9 mouse cellular contexts compared by ENCODE assay signal in genomic region chr5:118814052-118814451, GRCm38 (mm10).
DNase-seq lines count a peak whose midpoint lies in the region; ATAC-seq lines count a peak whose summit lies in the region.
"Had no signal": no experiment of that assay in that cellular context is flagged by ENCODE, and none has a peak within 500 bp of the region (broad histone marks: within the 10 kb centered on the region; RNA-seq: fewer than 3 reads in every experiment).

No protein-coding gene starts in this region.

- H3K27ac ChIP-seq in forebrain, embryonic 14.5 days (ENCODE audit: low read depth, low read length) = no peak overlapping the region
- H3K27ac ChIP-seq in forebrain, embryonic 12.5 days = no peak overlapping the region
- H3K27ac ChIP-seq in embryonic facial prominence, embryonic 13.5 days = no peak overlapping the region
- no peak overlapping the region for H3K27ac ChIP-seq in lung, embryonic 15.5 days
- H3K27ac ChIP-seq: macrophage had no signal

- H3K36me3 ChIP-seq in forebrain, embryonic 14.5 days (ENCODE audit: control insufficient read depth, insufficient read depth, low read length) = no peaks in the 10 kb centered on the region
- H3K36me3 ChIP-seq in forebrain, embryonic 12.5 days (replicated peaks) = no peaks in the 10 kb centered on the region
- no peaks in the 10 kb centered on the region for H3K36me3 ChIP-seq in embryonic facial prominence, embryonic 13.5 days
- no peaks in the 10 kb centered on the region for H3K36me3 ChIP-seq in lung, embryonic 15.5 days

- no peak overlapping the region for H3K4me2 ChIP-seq in forebrain, embryonic 14.5 days (ENCODE audit: low read length)
- H3K4me2 ChIP-seq in forebrain, embryonic 12.5 days = no peak overlapping the region
- no peak overlapping the region for H3K4me2 ChIP-seq in embryonic facial prominence, embryonic 13.5 days
- no peak overlapping the region for H3K4me2 ChIP-seq in lung, embryonic 15.5 days

- no peaks in the 10 kb centered on the region for H3K27me3 ChIP-seq in forebrain, embryonic 14.5 days (replicated peaks; ENCODE audit: control insufficient read depth, insufficient read depth, low read length)
- H3K27me3 ChIP-seq in forebrain, embryonic 12.5 days = peaks cover 9% of the 10 kb centered on the region; the same call in 1 of the 2 replicates
- no peaks in the 10 kb centered on the region for H3K27me3 ChIP-seq in embryonic facial prominence, embryonic 13.5 days
- no peaks in the 10 kb centered on the region; the same call in 1 of the 2 replicates for H3K27me3 ChIP-seq in lung, embryonic 15.5 days

- peak; percentile 17 for DNase-seq in forebrain, embryonic 14.5 days (ENCODE audit: low spot score)
- peak; percentile 44 for DNase-seq in ovary, adult 18-20 months (ENCODE audit: low spot score)
- DNase-seq in ovary, postnatal 14 days (ENCODE audit: low spot score) = no peak
- DNase-seq in layer of hippocampus, postnatal 36 days = no peak

- ATAC-seq in forebrain, embryonic 14.5 days = no peak
- ATAC-seq in forebrain, embryonic 12.5 days (ENCODE audit: low FRiP score) = no peak
- 0 out of 2 replicates have a peak, but pooled peaks have one; percentile 58 for ATAC-seq in embryonic facial prominence, embryonic 13.5 days (ENCODE audit: insufficient number of reproducible peaks, insufficient read depth, low FRiP score, low TSS enrichment, low read depth)
- ATAC-seq in lung, embryonic 15.5 days (ENCODE audit: borderline replicate concordance, extremely low read depth, low FRiP score, low TSS enrichment) = peak; percentile 46; the same call in 1 of the 2 replicates
- ATAC-seq in erythroid progenitor cell, adult 5-6 weeks (replicated peaks; ENCODE audit: low FRiP score, poor library complexity, severe bottlenecking) = no peak

- no peaks in the 10 kb centered on the region for H3K9me3 ChIP-seq in forebrain, embryonic 14.5 days (replicated peaks; ENCODE audit: control insufficient read depth, low read length)
- no peaks in the 10 kb centered on the region for H3K9me3 ChIP-seq in forebrain, embryonic 12.5 days
- H3K9me3 ChIP-seq in embryonic facial prominence, embryonic 13.5 days = no peaks in the 10 kb centered on the region
- H3K9me3 ChIP-seq in lung, embryonic 15.5 days = no peaks in the 10 kb centered on the region

- 53% methylated on average over 6 of the region's 6 CpGs for WGBS in forebrain, embryonic 14.5 days
- 60% methylated on average over 6 of the region's 6 CpGs for WGBS in forebrain, embryonic 12.5 days
- 48% methylated on average over 6 of the region's 6 CpGs for WGBS in embryonic facial prominence, embryonic 13.5 days
- WGBS in lung, embryonic 15.5 days = 48% methylated on average over 6 of the region's 6 CpGs

- no peak overlapping the region for H3K4me3 ChIP-seq in forebrain, embryonic 14.5 days (ENCODE audit: low read depth, low read length)
- H3K4me3 ChIP-seq in forebrain, embryonic 12.5 days (replicated peaks) = no peak overlapping the region
- no peak overlapping the region for H3K4me3 ChIP-seq in embryonic facial prominence, embryonic 13.5 days
- H3K4me3 ChIP-seq in lung, embryonic 15.5 days = no peak overlapping the region

- no peak overlapping the region for H3K9ac ChIP-seq in forebrain, embryonic 14.5 days (ENCODE audit: low read length)
- no peak overlapping the region for H3K9ac ChIP-seq in forebrain, embryonic 12.5 days
- H3K9ac ChIP-seq in embryonic facial prominence, embryonic 13.5 days = no peak overlapping the region
- no peak overlapping the region for H3K9ac ChIP-seq in lung, embryonic 15.5 days

- H3K4me1 ChIP-seq in forebrain, embryonic 14.5 days (ENCODE audit: control insufficient read depth, insufficient read depth, low read length) = no peaks in the 10 kb centered on the region
- H3K4me1 ChIP-seq in forebrain, embryonic 12.5 days = no peaks in the 10 kb centered on the region
- peaks cover 13% of the 10 kb centered on the region for H3K4me1 ChIP-seq in embryonic facial prominence, embryonic 13.5 days
- no peaks in the 10 kb centered on the region for H3K4me1 ChIP-seq in lung, embryonic 15.5 days

Comparison
In these comparisons a context has a peak if more than half of its experiments do, and no peak if none do; other contexts are left out.
1. DNase-seq: peak in forebrain, embryonic 14.5 days (single experiment) and ovary, adult 18-20 months (single experiment); none in ovary, postnatal 14 days (single experiment) and layer of hippocampus, postnatal 36 days (0 of 2).
2. ATAC-seq: peak in embryonic facial prominence, embryonic 13.5 days (single experiment) and lung, embryonic 15.5 days (single experiment); none in forebrain, embryonic 14.5 days (single experiment), forebrain, embryonic 12.5 days (single experiment) and erythroid progenitor cell, adult 5-6 weeks (single experiment).